Mouse (Mus musculus): ENCODE measurements at regions not wholly inside any gene's neighbourhood (a gene's known extent, or its start where the extent isn't known, plus 50 kb on each side); places are given as distances from the start of the nearest gene placed in this dataset.

- Histone ChIP-seq H3K27me3 (ENCODE audit: control insufficient read depth, insufficient read depth, low read length) (no peaks in the 10 kb centered on the region), H3K4me3 (ENCODE audit: low read depth, low read length) (no peak overlapping the region), H3K36me3 (ENCODE audit: control insufficient read depth, insufficient read depth, low read length) (no peaks in the 10 kb centered on the region), H3K4me1 (ENCODE audit: control insufficient read depth, insufficient read depth, insufficient read length, low read length) (no peaks in the 10 kb centered on the region), H3K27ac (ENCODE audit: insufficient read depth, low read depth, low read length) (no peak overlapping the region)
- no peak for TF ChIP-seq CTCF (IDR thresholded peaks at IDR 0.05; ENCODE audit: extremely low read depth, insufficient read length, insufficient replicate concordance, low read depth, low read length)
- no peak for TF ChIP-seq POLR2A (IDR thresholded peaks at IDR 0.05; ENCODE audit: low read depth, low read length)
- WGBS = 75% methylated on average over 5 of the region's 5 CpGs
Observed at GRCm38 (mm10) chrX:51886129-51886528, 85.1 kb upstream of the Usp26 start.

Data from small intestine, adult 2 months (tissue).